Mouse (Mus musculus): ENCODE results near the gene Cyp11a1. TPM values are rescaled to one million over a fixed set of nuclear protein-coding genes. Genes with fewer than 3 reads are reported as not detected.

Gene Cyp11a1
- polyA plus RNA-seq, 1 experiment, result 0.04 TPM

GRCm38 (mm10) chr9:57961226-57961625, 45.0 kb upstream of the Cyp11a1 start:
- TF ChIP-seq FOSL1 (IDR thresholded peaks at IDR 0.05; ENCODE audit: insufficient read depth, low read length, poor library complexity, severe bottlenecking), result no peak
- TF ChIP-seq MAX (IDR thresholded peaks at IDR 0.05), result no peak
- TF ChIP-seq MYOD1 (IDR thresholded peaks at IDR 0.05; ENCODE audit: control insufficient read depth, insufficient read length, low read depth), result no peak
- no peak for TF ChIP-seq CTCF (IDR thresholded peaks at IDR 0.05; ENCODE audit: control insufficient read depth, insufficient read depth, insufficient read length)
- no peak for TF ChIP-seq CEBPB (IDR thresholded peaks at IDR 0.05; ENCODE audit: low read depth)
- no peak for TF ChIP-seq USF1 (IDR thresholded peaks at IDR 0.05; ENCODE audit: low read depth)
- no peak for TF ChIP-seq MYOG (IDR thresholded peaks at IDR 0.05; ENCODE audit: control insufficient read depth, extremely low read depth, insufficient read length)
- Histone ChIP-seq H3K27me3 (ENCODE audit: control insufficient read depth, insufficient read depth, insufficient read length) (no peaks in the 10 kb centered on the region), H3K79me3 (ENCODE audit: low read depth) (peaks cover 14% of the 10 kb centered on the region), H3ac (ENCODE audit: control insufficient read depth, insufficient read length, low read depth) (no peak overlapping the region), H3K79me2 (ENCODE audit: control insufficient read depth, insufficient read depth) (peaks cover 25% of the 10 kb centered on the region), H3K4me3 (ENCODE audit: insufficient read depth, poor library complexity, severe bottlenecking) (no peak overlapping the region), H3K36me3 (ENCODE audit: control insufficient read depth, insufficient read depth) (peaks cover 53% of the 10 kb centered on the region)

- H3K27me3 ChIP-seq (ENCODE audit: control insufficient read depth, insufficient read depth, insufficient read length), result no peaks in the 10 kb centered on the region
- no peak overlapping the region for H3K4me3 ChIP-seq (ENCODE audit: insufficient read depth, poor library complexity, severe bottlenecking)
- peaks cover 44% of the 10 kb centered on the region for H3K36me3 ChIP-seq (ENCODE audit: control insufficient read depth, insufficient read depth)
- H3K79me3 ChIP-seq (ENCODE audit: low read depth), result peaks cover 10% of the 10 kb centered on the region
- no peak for TF ChIP-seq MAX (IDR thresholded peaks at IDR 0.05)
- TF ChIP-seq FOSL1 (IDR thresholded peaks at IDR 0.05; ENCODE audit: insufficient read depth, low read length, poor library complexity, severe bottlenecking), result no peak
- no peak for TF ChIP-seq CTCF (IDR thresholded peaks at IDR 0.05; ENCODE audit: control insufficient read depth, insufficient read depth, insufficient read length)
- no peak for TF ChIP-seq MYOD1 (IDR thresholded peaks at IDR 0.05; ENCODE audit: control insufficient read depth, insufficient read length, low read depth)
- TF ChIP-seq CEBPB (IDR thresholded peaks at IDR 0.05; ENCODE audit: low read depth), result no peak
- no peak for TF ChIP-seq MYOG (IDR thresholded peaks at IDR 0.05; ENCODE audit: control insufficient read depth, extremely low read depth, insufficient read length)
- no peak for TF ChIP-seq USF1 (IDR thresholded peaks at IDR 0.05; ENCODE audit: low read depth)
- no peak overlapping the region for H3ac ChIP-seq (ENCODE audit: control insufficient read depth, insufficient read length, low read depth)
- peaks cover 16% of the 10 kb centered on the region for H3K79me2 ChIP-seq (ENCODE audit: control insufficient read depth, insufficient read depth)
Observed at GRCm38 (mm10) chr9:57961863-57962778, 44.1 kb upstream of the Cyp11a1 start.

GRCm38 (mm10) chr9:57963249-57963997, 42.8 kb upstream of the Cyp11a1 start:
- no peak overlapping the region for H3K4me3 ChIP-seq (ENCODE audit: insufficient read depth, poor library complexity, severe bottlenecking)
- H3ac ChIP-seq (ENCODE audit: control insufficient read depth, insufficient read length, low read depth), result no peak overlapping the region
- no peaks in the 10 kb centered on the region for H3K27me3 ChIP-seq (ENCODE audit: control insufficient read depth, insufficient read depth, insufficient read length)
- TF ChIP-seq USF1 (IDR thresholded peaks at IDR 0.05; ENCODE audit: low read depth), result no peak
- H3K79me3 ChIP-seq (ENCODE audit: low read depth), result peaks cover 7% of the 10 kb centered on the region
- H3K79me2 ChIP-seq (ENCODE audit: control insufficient read depth, insufficient read depth), result peaks cover 5% of the 10 kb centered on the region
- H3K36me3 ChIP-seq (ENCODE audit: control insufficient read depth, insufficient read depth), result peaks cover 31% of the 10 kb centered on the region

GRCm38 (mm10) chr9:57963998-57964395, 42.2 kb upstream of the Cyp11a1 start:
- peaks cover 4% of the 10 kb centered on the region for H3K79me3 ChIP-seq (ENCODE audit: low read depth)
- TF ChIP-seq USF1 (IDR thresholded peaks at IDR 0.05; ENCODE audit: low read depth) (no peak), MYOG (IDR thresholded peaks at IDR 0.05; ENCODE audit: control insufficient read depth, extremely low read depth, insufficient read length) (no peak), MAX (IDR thresholded peaks at IDR 0.05) (no peak), CEBPB (IDR thresholded peaks at IDR 0.05; ENCODE audit: low read depth) (no peak), MYOD1 (IDR thresholded peaks at IDR 0.05; ENCODE audit: control insufficient read depth, insufficient read length, low read depth) (no peak), CTCF (IDR thresholded peaks at IDR 0.05; ENCODE audit: control insufficient read depth, insufficient read depth, insufficient read length) (no peak), FOSL1 (IDR thresholded peaks at IDR 0.05; ENCODE audit: insufficient read depth, low read length, poor library complexity, severe bottlenecking) (no peak)
- no peak overlapping the region for H3K4me3 ChIP-seq (ENCODE audit: insufficient read depth, poor library complexity, severe bottlenecking)

GRCm38 (mm10) chr9:57964528-57965250, 41.5 kb upstream of the Cyp11a1 start:
- Histone ChIP-seq H3ac (ENCODE audit: control insufficient read depth, insufficient read length, low read depth) (no peak overlapping the region), H3K79me3 (ENCODE audit: low read depth) (no peaks in the 10 kb centered on the region), H3K36me3 (ENCODE audit: control insufficient read depth, insufficient read depth) (peaks cover 19% of the 10 kb centered on the region), H3K27me3 (ENCODE audit: control insufficient read depth, insufficient read depth, insufficient read length) (no peaks in the 10 kb centered on the region), H3K79me2 (ENCODE audit: control insufficient read depth, insufficient read depth) (no peaks in the 10 kb centered on the region), H3K4me3 (ENCODE audit: insufficient read depth, poor library complexity, severe bottlenecking) (no peak overlapping the region)
- TF ChIP-seq MAX (IDR thresholded peaks at IDR 0.05), result no peak
- TF ChIP-seq FOSL1 (IDR thresholded peaks at IDR 0.05; ENCODE audit: insufficient read depth, low read length, poor library complexity, severe bottlenecking), result no peak
- TF ChIP-seq CEBPB (IDR thresholded peaks at IDR 0.05; ENCODE audit: low read depth), result no peak
- TF ChIP-seq MYOD1 (IDR thresholded peaks at IDR 0.05; ENCODE audit: control insufficient read depth, insufficient read length, low read depth), result no peak
- no peak for TF ChIP-seq CTCF (IDR thresholded peaks at IDR 0.05; ENCODE audit: control insufficient read depth, insufficient read depth, insufficient read length)
- no peak for TF ChIP-seq MYOG (IDR thresholded peaks at IDR 0.05; ENCODE audit: control insufficient read depth, extremely low read depth, insufficient read length)
- no peak for TF ChIP-seq USF1 (IDR thresholded peaks at IDR 0.05; ENCODE audit: low read depth)

More at GRCm38 (mm10) chr9:57963998-57964395, 42.2 kb upstream of the Cyp11a1 start:
- H3K27me3 ChIP-seq (ENCODE audit: control insufficient read depth, insufficient read depth, insufficient read length), result no peaks in the 10 kb centered on the region
- H3K79me2 ChIP-seq (ENCODE audit: control insufficient read depth, insufficient read depth), result no peaks in the 10 kb centered on the region
- H3K36me3 ChIP-seq (ENCODE audit: control insufficient read depth, insufficient read depth), result peaks cover 25% of the 10 kb centered on the region
- H3ac ChIP-seq (ENCODE audit: control insufficient read depth, insufficient read length, low read depth), result no peak overlapping the region

Data from C2C12 (cell line).